Mouse (Mus musculus) brain, embryonic 14.5 days (tissue): ENCODE results near the gene Lrrc61. TPM values are rescaled to one million over a fixed set of nuclear protein-coding genes. Genes with fewer than 3 reads are reported as not detected.

Experiments
- DNase-seq: peaks from one replicate; pipeline ENCODE4 v3.0.0-alpha.2; 2011; ENCODE audit warnings: low read depth
- CTCF ChIP-seq: fragments of 200-500 bp; IDR thresholded peaks from 2 replicates; pipeline ENCODE4 v1.5.1; 2012; ENCODE audit warnings: inconsistent platforms, mild to moderate bottlenecking, moderate library complexity, borderline replicate concordance; ENCODE audit not compliant: insufficient read depth, insufficient read length; ENCODE audit errors: extremely low read depth
- POLR2A ChIP-seq: fragments of 200-500 bp; IDR thresholded peaks from 2 replicates; pipeline ENCODE4 v1.6.1; 2012; ENCODE audit warnings: mild to moderate bottlenecking, inconsistent platforms, borderline replicate concordance; ENCODE audit not compliant: poor library complexity, insufficient read depth, insufficient read length, severe bottlenecking; ENCODE audit errors: extremely low read depth
- polyA plus RNA-seq: library from polyadenylated mRNA; depleted of rRNA; stranded (reverse); fragments of >200 nt; gene quantifications from 2 replicates; pipeline ENCODE4 v1.2.3, GENCODE M21; 2012

Gene Lrrc61
- polyA plus RNA-seq, 1 experiment: 35.6 TPM

DNA sequence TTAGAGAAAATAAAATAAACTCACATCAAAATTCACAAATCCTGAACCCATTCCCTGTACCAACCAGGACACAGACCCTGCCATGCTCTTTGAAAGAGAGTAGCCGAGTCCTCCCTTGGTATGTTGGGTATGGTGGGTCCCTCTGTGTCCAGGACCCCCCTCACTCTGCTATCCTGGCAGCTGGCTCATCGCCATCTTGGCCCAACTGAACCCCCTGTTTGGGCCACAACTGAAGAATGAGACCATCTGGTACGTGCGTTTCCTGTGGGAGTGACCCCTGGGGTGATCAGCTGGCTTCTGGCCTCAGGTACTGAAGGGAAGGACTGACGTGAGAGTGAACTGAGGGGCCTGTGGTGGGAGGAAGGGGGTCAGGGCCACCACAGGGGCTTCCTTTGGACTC is 14.7 kb upstream of the Lrrc61 start:
- TF ChIP-seq POLR2A (no peak), CTCF (no peak)
- DNase-seq: no peak

DNA sequence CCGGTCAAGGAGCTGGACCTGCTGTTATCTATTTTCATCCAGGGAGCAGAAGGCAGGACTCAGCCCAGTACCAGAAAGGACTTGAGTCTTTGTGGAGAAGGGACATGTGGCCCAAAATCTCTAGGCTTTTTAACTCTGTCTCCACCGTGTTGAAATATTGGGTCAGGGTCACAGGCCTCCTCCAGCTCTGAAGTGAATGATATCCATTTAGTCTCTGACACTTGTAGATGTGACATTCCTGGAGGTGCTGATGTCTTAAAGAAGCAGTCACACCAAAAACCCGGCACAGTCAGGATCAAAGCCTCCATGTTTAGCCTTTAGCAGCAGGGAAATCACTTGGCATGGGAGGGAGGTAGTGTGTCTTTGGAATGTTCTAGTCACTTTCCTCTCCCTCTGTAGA is 13.9 kb upstream of the Lrrc61 start:
- TF ChIP-seq CTCF: no peak
- no peak for TF ChIP-seq POLR2A
- DNase-seq: no peak

DNA sequence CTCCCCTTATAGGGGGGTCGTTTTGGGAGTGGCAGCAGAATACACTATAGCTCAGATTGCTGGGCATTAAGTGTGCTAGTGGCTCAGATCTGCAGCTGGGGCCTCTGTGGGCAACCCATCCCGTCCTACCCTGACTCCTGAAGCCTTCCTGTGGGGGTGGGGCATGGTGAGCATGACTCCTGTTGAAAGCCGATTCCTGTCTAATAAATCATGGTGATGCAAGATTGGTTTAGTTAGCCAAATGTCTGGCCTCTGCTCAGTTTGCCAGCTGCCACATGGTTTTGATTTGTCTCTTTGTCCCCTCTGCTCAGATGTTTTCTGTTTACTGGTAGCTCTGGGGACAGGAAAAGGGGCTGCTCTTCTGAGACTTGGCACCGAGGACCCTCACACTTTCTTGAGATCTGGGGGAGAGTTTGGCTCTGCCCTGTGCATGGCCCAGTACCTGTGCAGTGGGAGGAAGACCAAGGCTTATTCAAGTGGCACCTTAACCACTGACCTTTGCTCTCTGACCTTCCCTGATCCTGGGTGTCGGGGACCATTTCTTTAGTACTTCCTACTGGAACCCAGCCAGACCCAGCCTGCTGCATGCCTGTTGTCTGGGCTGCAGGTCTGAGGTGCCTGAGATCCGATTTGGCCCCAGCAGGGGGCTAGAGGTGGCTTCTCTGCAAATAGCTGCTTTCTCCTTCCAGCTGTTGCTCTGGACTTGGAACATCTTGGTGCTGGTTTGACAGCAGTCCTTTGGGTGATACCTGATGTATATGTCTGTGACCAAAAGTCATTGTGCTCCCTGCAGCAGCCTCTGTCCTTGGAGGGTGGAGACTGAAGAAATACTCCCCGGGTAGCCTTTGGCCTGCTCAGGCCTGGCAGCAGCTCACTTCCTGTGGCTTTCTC is 12.8 kb upstream of the Lrrc61 start:
- no peak for DNase-seq
- TF ChIP-seq CTCF (no peak), POLR2A (no peak)

DNA sequence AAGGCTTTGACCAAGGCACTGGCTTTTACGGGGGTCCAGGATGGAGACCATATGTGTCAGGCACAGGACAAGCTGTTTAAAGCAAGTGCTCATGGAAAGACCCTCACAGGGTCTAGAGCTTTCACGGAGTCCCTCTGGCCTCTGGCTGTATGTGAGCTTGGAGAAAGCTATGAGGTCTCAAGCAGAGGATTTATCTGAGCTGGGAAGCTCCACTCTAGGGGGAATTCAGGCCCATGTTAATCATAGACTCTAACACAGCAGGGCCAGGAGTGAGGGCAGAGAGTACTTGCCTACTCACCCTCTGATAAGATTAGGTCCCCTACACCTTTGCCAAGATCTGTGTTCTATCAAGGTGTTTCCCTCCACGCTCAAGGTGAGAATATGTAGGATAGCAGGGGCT is 12.0 kb upstream of the Lrrc61 start:
- no peak for DNase-seq
- no peak for TF ChIP-seq CTCF
- no peak for TF ChIP-seq POLR2A

DNA sequence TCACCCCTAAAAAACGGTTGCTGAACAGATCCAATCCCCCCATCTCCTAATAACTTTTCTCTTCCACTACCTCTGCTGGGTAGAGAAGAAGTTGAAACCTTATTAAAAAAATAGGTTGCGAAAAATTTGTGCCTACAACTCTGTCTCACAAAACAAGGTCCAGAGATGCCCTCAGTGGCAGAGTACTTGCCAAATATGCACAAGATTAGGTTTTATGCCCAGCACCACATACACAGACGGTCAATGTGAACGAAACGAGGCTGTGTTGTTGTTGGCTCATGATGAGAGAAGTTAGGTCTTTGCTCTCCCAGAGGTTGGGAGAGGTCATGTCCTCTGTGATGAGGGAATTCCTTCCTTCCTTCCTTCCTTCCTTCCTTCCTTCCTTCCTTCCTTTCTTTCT is 9.3 kb upstream of the Lrrc61 start:
- no peak for TF ChIP-seq POLR2A
- TF ChIP-seq CTCF: no peak
- no peak for DNase-seq

DNA sequence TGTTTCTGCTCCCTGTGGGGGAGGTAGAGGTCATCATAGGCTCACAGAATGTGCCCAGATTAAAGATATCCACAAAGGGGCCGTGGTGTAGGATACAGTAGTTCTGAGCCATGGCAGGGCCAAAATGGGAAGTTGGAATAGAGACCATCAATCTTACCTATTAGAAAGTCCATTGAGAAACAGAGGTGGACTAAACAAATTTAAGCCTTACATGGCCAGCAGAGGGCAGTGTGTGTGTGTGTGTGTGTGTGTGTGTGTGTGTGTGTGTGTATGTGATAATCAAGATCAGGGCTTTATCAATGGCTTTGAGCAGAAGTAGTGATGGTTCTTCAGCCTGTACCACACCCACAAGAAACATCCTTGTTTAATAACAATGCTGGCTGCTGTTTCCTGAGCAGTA is 8.3 kb upstream of the Lrrc61 start:
- peak; percentile 53 for DNase-seq
- TF ChIP-seq POLR2A: no peak
- peak; percentile 52; the same call in 1 of the 2 replicates for TF ChIP-seq CTCF

DNA sequence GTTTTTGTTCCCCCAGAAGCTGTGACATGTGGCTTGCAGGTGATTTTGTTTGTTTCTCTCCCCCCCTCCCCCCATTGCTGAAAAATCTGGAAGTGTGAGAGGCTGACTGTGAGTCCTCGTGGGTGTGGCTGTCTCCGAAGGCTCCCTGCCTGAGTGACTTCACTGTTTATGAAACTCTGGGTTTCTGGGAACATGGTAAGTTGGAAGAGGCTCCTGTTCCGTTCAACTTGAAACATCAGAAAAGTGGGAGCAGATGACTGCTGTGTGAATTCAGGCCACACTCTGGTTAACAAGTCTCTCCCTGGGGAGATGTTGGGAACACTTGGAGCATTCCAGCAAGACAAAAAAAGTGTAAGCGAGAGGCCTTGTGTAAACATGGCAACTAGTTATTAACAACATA is 7.7 kb upstream of the Lrrc61 start:
- TF ChIP-seq POLR2A (no peak), CTCF (no peak)
- no peak for DNase-seq

DNA sequence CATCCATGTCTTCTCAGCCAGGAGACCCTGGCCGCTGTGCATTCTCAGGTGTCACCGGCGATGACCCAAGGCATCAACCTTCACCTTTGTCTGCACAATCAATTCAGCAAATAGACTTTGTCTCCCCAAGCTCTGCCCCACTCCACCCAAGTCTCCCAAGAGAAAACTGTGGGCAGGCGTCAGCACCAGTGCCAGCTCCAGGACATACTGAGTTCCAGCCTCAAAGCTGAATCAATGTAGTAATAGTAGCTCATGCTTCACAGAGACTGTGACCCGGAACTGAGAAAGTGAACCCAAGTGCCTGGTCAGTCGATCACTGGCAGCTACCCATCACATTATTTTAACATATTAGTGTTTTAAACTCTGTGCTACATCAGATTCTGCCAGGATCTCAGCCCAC is 6.3 kb upstream of the Lrrc61 start:
- TF ChIP-seq CTCF (no peak), POLR2A (no peak)
- DNase-seq: no peak

DNA sequence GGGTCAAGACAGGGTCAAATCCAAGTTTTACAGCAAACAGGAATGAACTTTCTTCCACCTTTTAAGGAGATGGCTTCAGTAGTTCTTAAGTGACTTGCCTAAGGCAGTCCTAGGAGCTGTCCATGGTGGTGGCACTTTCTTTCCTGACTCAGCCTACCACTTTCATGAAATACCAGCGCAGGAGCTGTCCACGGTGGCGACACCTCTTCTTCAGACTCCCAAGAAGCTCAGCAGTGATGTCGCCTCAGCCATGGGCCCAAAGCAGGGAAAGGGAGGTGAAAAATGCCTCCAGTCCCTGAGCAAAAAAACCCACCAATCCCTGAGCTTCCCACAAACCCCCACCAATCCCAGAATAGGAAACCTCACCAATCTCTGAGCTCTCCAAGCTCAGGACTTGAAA is 1.7 kb upstream of the Lrrc61 start:
- TF ChIP-seq POLR2A (no peak), CTCF (no peak)
- DNase-seq: no peak

DNA sequence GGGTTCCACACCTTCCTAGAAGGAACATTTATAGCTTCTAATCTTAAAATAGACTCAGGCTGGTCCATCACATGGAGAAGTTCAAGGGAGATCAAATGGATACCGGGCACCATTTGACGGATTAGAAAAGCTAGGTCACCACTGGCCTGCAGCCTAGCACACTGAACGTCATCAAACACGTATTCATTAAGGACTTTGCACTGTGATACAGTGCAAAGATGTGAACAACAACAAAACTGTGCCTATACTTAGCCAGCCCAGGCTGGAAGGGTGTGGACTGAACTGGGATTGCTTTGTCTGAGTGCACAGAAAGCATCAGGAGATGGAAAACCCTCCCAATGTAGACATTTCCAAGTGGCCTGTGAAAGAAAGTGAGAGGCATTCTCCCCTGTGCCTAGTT is 777 bp upstream of the Lrrc61 start:
- DNase-seq: no peak
- no peak for TF ChIP-seq CTCF
- no peak for TF ChIP-seq POLR2A

DNA sequence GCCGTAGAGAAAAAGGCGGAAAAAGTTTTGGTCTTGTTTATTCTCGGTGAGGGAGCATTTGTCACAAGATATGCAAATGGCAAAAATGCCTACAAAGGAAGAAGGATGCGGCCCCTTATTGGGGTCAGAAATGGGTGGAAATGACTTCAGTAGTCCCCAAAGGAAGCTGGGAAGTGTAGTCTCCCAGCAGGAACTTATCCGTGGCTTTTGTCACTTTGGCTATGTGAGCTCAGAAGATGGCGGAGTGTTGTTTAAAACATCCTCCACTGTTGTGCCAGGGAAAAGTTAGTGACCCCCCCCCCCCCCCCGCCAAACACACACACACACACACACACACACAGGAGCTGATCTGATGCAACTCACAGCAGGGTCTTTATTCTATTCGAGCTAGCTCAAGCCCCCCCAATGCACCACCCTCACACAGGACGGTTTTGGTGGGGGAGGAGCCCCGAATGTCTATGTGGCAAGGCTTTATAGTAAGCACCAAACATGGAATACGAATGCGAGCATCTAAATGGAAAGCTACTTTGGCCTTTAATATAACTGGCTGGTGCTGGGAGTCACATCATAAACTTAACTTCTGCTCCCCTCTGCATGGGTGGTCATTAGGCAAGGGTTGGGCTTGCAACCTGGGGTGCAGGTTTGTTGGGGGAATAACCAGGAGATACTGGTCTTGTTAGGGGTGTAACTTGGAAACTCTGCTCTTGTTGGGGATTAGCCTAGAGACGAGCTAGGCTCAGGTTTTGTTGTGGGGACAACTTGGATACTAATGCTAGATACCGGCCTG is 701 bp downstream of the Lrrc61 start:
- TF ChIP-seq CTCF: no peak
- peak; percentile 28; the same call in 1 of the 2 replicates for TF ChIP-seq POLR2A

DNA sequence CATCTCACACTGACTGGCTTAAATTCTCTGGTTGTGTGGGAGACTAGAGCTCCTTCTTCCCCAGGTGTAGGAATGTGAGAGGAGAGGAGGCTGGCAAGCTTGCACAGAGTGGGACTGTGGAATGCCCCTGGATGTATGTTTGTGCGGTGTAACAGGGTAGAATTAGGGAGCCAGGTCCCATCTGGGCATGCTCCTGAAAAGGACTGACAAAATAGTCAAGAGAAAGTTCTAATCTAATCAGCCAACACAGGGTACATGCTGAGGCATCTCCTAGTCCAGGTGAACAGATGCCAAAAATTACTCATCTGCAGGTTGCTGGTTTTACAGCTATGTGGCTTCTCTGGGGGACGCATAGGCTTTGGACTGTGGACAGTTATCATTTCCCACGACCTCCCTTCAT is 1.4 kb downstream of the Lrrc61 start:
- no peak for TF ChIP-seq CTCF
- no peak for DNase-seq

More for the DNA sequence above, 701 bp downstream of the Lrrc61 start:
- peak; percentile 97 for DNase-seq

DNA sequence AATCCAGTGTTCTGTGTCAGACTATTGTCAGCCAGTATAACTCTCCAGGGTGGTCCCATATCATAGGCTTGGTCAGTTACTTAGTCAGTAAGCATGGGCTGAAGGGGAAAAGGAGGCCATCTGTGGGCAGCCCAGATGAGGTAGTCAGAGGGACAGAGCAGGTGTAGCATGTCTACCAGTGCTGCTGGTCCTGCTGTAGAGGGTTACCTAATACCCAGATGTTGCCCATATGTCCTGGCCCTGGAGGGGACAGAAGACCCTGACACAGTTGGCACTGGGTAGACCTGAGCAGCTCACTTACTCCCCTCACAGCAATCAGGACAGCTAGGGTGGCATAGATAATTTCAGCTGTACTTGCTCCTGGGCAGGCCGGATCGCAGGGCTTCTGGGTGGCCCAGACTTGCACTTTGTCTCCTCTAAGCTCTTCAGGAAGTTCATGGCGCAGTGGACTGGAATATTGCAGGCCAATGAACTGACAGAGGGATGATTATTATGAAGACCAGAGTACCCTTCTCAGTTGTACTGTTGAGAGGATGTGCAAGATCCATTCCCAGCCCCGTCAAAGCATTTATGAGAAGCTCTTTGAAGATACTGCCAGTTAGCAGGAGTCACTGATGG is 11.2 kb downstream of the Lrrc61 start:
- TF ChIP-seq POLR2A (no peak), CTCF (no peak)
- no peak for DNase-seq
